Mouse (Mus musculus) ES-E14 (cell line): ENCODE data around the gene Aig1.

Source experiments
- CHD2 ChIP-seq: IDR thresholded peaks from 2 replicates; pipeline ENCODE4 v1.6.1; 2014; ENCODE audit warnings: mild to moderate bottlenecking, low read depth, low read length, inconsistent platforms
- HCFC1 ChIP-seq: IDR thresholded peaks from 2 replicates; pipeline ENCODE4 v1.6.1; 2012; ENCODE audit warnings: low read length, inconsistent platforms, borderline replicate concordance; ENCODE audit not compliant: insufficient read depth
- ZC3H11A ChIP-seq: IDR thresholded peaks from 2 replicates; pipeline ENCODE4 v1.6.1; 2012; ENCODE audit warnings: low read depth, mild to moderate bottlenecking, inconsistent platforms, low read length, borderline replicate concordance

DNA sequence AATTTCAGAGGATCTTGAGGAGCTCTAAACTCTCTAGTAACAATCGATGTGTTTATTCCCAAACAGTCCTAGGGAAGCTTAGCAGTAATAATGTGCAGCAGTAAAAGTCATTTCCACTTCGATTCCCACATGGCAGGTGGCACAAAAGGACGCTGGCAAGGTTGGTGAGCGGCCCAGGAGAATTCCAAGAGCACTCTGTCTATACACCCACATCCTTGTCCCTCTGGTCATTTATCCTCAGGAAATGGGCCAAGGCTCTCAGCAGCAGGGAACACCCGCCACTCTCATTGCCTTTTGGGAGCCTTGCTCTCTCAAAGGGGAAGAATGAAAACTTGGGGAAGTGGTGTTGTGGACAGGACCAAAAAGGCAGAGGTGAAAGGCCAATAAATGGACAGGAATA is 245.0 kb downstream of the Aig1 start:
- TF ChIP-seq CHD2 (no peak), ZC3H11A (no peak), HCFC1 (no peak)
